Comparison of ENCODE assay signal across 8 mouse cellular contexts in genomic region chrX:8132017-8132976, GRCm38 (mm10). TPM values are rescaled to one million over a fixed set of nuclear protein-coding genes. Genes with fewer than 3 reads are reported as not detected.
DNase-seq lines count a peak whose midpoint lies in the region; ATAC-seq and TF ChIP-seq lines count a peak whose summit lies in the region.

TSS of gene Wdr13 (minus strand) at chrX:8132892.

- no peak for TF ChIP-seq POLR2A in bone marrow macrophage, adult 2 months (IDR thresholded peaks at IDR 0.05; ENCODE audit: borderline replicate concordance, low read depth, low read length)
- TF ChIP-seq POLR2A in embryonic fibroblast, embryonic 13.5 days (IDR thresholded peaks at IDR 0.05; ENCODE audit: low read depth, low read length), result peak; percentile 76

- H3K4me3 ChIP-seq in bone marrow macrophage, adult 2 months (ENCODE audit: insufficient read depth, low read length), result peak within 1 kb of the TSS; percentile 95
- peak within 1 kb of the TSS; percentile 65 for H3K4me3 ChIP-seq in embryonic fibroblast, embryonic 13.5 days (ENCODE audit: insufficient read depth, low read length)
- H3K4me3 ChIP-seq in heart, embryonic 10.5 days, result peak within 1 kb of the TSS; percentile 66
- H3K4me3 ChIP-seq in kidney, embryonic 15.5 days (replicated peaks), result peak within 1 kb of the TSS; percentile 58

- DNase-seq in A20 (ENCODE audit: low read depth, low spot score) (peak; percentile 91), liver (peak; percentile 93)
- peak; percentile 95 for DNase-seq in heart, embryonic 10.5 days (ENCODE audit: low spot score)
- peak; percentile 90 to 93 for DNase-seq in spleen, postnatal 4 days (ENCODE audit: low spot score in 2 of 2)

- H3K27me3 ChIP-seq in heart, embryonic 10.5 days (ENCODE audit: insufficient read depth, poor library complexity, severe bottlenecking), result no peaks in the 10 kb centered on the region
- no peaks in the 10 kb centered on the region for H3K27me3 ChIP-seq in kidney, embryonic 15.5 days

- H3K4me1 ChIP-seq in bone marrow macrophage, adult 2 months (ENCODE audit: control insufficient read depth, insufficient read depth, low read length), result peaks cover 7% of the 10 kb centered on the region
- H3K4me1 ChIP-seq in embryonic fibroblast, embryonic 13.5 days (ENCODE audit: control insufficient read depth, insufficient read depth, low read length), result 0 out of 2 replicates have a peak, but pooled peaks cover 4% of the 10 kb centered on the region
- H3K4me1 ChIP-seq in heart, embryonic 10.5 days, result no peaks in the 10 kb centered on the region
- H3K4me1 ChIP-seq in kidney, embryonic 15.5 days, result peaks cover 5% of the 10 kb centered on the region

- 9% methylated on average over 40 of the region's 40 CpGs for WGBS in heart, embryonic 10.5 days
- 15% methylated on average over 38 of the region's 40 CpGs for WGBS in kidney, embryonic 15.5 days

- H3K27ac ChIP-seq in bone marrow macrophage, adult 2 months (ENCODE audit: insufficient read depth, low read depth, low read length), result peak within 1 kb of the TSS; percentile 100
- peak within 1 kb of the TSS; percentile 95 for H3K27ac ChIP-seq in embryonic fibroblast, embryonic 13.5 days (ENCODE audit: insufficient read depth, low read length)
- peak within 1 kb of the TSS; percentile 91 for H3K27ac ChIP-seq in heart, embryonic 10.5 days
- H3K27ac ChIP-seq in kidney, embryonic 15.5 days, result peak within 1 kb of the TSS; percentile 96

- peaks cover 24% of the 10 kb centered on the region; the same call in 1 of the 2 replicates for H3K36me3 ChIP-seq in heart, embryonic 10.5 days
- H3K36me3 ChIP-seq in kidney, embryonic 15.5 days, result peaks cover 32% of the 10 kb centered on the region

- H3K9me3 ChIP-seq in heart, embryonic 10.5 days, result no peaks in the 10 kb centered on the region
- no peaks in the 10 kb centered on the region for H3K9me3 ChIP-seq in kidney, embryonic 15.5 days (replicated peaks)

- peak; percentile 90 for ATAC-seq in kidney, embryonic 15.5 days (replicated peaks; ENCODE audit: low FRiP score)
- ATAC-seq in monocyte, adult 5-6 weeks (replicated peaks; ENCODE audit: insufficient number of reproducible peaks, low FRiP score, low TSS enrichment, poor library complexity, severe bottlenecking), result peak; percentile 93

- no peak for TF ChIP-seq CTCF in bone marrow macrophage, adult 2 months (IDR thresholded peaks at IDR 0.05; ENCODE audit: low read depth, low read length)
- TF ChIP-seq CTCF in embryonic fibroblast, embryonic 13.5 days (IDR thresholded peaks at IDR 0.05; ENCODE audit: borderline replicate concordance, insufficient read depth, low read length), result no peak

- peak within 1 kb of the TSS; percentile 35; the same call in 1 of the 2 replicates for H3K9ac ChIP-seq in kidney, embryonic 15.5 days

- peak within 1 kb of the TSS; percentile 64 for H3K4me2 ChIP-seq in kidney, embryonic 15.5 days

RNA-seq across cellular contexts. Expression of gene Wdr13, which starts in this region (rescaled TPM):
- polyA plus RNA-seq in bone marrow macrophage, adult 2 months (2012; ENCODE audit: insufficient read depth, insufficient read length, missing spikeins), result 59.1 and 61.3 TPM in 2 replicates
- polyA plus RNA-seq in embryonic fibroblast, embryonic 13.5 days (2011; ENCODE audit: insufficient read length, low read depth, missing spikeins), result 26.7 and 29.9 TPM in 2 replicates
- 21.8 and 25.0 TPM in 2 replicates for polyA plus RNA-seq in heart, embryonic 10.5 days (2016; fragmentation: Nextera tagmentation; extraction: Ambion mirVana)
- 22.7 and 29.3 TPM in 2 replicates for polyA plus RNA-seq in kidney, embryonic 15.5 days (2015; fragmentation: Nextera tagmentation; extraction: Ambion mirVana)
- total RNA-seq in monocyte, adult 5-6 weeks (2017), result 22.2 to 44.8 TPM (median 28.6 TPM) in 3 replicates

Comparison
In these comparisons a context has a peak if more than half of its experiments do, and no peak if none do; other contexts are left out.
1. Peak in every context shown above with its lines: DNase-seq, ATAC-seq, H3K4me3 ChIP-seq and H3K27ac ChIP-seq.